Mouse (Mus musculus): ENCODE data around the gene Prlr.

The Prlr gene

DNA sequence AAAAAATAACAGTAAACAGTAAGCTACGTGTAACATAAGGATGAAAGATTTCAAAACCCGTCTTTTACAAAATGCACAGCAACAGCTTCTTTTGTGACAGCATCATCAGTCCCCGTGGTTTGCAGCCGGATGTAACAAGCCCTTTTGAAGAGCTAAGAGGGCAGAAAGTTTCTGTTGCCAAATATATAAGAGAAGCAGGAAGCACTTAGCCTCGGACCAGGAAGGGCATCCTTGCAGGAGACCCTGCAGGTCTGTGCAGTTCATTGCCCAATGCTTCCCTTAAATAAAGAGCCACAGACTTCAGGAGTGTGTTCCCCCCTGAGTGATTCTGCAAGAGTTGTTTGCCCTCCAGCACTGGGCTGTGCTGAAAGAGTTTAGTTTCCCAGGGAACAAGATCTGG, 58.9 kb downstream of the Prlr start:
- no peak for DNase-seq (ENCODE audit: low spot score)

DNA sequence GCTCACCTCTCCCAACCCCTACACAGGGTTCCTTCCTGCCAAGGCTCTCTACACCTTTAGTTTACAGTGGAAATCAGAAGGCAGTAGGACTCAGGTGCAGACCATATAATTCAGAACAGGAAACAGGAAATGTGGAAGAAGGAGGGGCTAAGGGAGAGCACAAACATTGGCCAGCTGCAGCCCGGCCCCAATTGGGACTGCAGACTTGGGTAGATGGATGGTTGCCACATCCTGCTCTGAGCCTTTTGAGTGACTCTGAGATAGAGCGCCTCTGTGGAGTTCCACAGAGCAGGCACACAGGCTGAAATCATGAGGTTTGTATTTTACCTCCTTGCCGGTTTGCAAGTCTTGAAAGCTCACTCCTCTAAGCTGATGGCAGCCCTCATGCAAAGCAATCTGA, 59.8 kb downstream of the Prlr start:
- no peak for DNase-seq (ENCODE audit: low spot score)

DNA sequence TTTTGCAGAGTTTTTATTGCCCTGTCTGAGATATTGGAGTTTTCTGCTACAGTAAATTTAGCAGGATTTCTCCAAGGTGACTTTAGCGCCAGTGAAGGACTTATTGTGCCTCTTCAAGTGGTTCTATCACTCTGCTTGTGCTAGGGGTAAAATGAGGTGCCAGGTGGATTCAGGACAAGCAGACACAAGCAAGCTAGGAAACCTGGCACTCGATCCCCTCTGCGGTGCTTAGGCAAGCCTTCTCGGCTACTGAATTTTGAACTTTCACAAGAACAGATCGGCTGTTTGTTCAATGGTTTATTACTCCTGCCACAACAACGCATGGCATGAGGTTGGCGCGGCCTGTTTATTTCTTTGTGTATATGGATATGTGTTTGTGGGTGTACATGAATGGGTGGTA, 61.4 kb downstream of the Prlr start:
- DNase-seq (ENCODE audit: low spot score), result no peak

DNA sequence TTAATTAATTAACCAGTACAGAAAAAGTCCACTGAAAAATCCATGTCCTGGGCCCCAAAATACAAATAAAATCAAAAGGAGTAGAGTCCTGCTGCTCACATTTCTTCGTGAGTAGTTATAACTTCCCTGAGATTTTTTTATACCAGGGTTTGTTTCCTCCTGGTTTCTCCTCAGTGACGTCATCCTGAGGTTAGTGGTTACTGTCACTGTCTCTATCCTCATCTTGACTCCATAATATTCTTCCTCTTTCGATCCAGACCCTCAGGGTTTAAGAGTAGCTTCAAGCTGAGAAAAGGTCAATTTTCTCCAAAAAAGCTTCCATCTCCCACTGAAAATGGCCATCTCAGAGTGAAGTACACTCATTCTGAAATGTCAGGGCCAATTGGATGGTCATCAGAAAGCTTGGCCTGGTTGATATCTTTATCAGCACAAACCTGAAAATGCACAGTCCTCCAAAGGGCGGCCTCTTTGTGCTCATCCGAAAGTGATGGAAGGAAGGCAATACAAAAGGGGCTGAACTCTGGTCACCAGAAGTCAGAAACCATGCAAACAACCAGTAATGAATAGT, 63.3 kb downstream of the Prlr start:
- no peak for DNase-seq (ENCODE audit: low spot score)

GRCm38 (mm10) chr15:10242250-10242649, 65.2 kb downstream of the Prlr start:
- DNase-seq (ENCODE audit: low spot score), result no peak

DNA sequence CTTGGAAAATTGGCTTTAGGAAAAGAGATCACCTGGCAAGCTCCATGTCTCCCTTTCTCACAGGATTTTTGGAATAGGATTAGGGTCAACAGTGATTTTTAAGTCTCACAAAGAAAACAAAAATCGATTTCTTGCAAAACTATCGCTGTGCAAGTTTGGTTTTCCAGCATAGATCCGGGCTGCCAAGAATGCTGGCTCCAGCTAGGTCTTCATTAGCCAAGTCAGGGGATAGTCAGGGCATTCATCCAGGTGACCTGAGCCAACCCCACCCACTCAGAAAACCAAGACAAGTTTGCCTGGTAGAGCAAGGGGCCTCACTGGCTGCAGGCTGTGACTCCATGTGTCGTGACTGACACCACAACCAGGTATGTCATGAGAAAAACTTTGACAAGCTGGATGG, 72.2 kb downstream of the Prlr start:
- no peak for DNase-seq (ENCODE audit: low spot score)

- DNase-seq (ENCODE audit: low spot score), result no peak
Measured at GRCm38 (mm10) chr15:10250784-10251183, 73.7 kb downstream of the Prlr start.

DNA sequence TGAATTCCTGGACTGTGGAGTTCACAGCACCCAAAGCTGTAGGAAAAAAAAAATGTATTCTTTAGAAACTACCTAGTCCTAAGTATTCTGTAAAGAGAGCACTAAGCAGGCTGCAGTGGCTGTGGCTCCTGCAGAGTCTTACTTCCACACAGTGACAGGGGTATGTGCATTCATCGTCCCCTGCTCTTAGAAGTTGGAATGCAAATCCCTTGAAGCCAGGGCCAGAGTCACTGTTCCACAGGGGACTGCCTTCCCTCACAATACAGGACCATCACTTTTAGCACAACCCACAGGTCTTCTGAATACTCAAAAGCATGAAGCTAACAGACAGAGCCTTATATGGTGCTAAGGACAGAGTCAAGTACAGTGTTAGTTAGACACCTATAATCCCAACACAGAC, 75.5 kb downstream of the Prlr start:
- no peak for DNase-seq (ENCODE audit: low spot score)

DNA sequence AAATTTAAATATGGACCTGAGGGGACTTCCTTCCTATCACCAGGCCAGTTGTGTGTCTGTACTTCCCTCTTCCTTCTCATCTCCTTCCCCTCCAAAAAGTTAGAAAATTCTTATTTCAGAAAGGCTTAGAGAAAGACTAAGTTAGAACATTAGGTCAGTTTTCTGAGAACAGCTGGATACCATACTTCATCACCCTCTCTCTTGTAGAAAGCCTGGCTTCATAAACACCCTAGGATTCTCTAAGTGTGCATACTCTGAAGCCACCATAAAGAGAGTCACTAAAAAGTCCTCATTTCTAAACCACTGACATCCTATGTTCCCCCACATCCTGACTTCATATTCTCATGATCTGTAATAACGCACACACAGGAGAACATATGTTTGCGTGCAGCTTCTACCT, 85.2 kb downstream of the Prlr start:
- no peak for DNase-seq (ENCODE audit: low spot score)

GRCm38 (mm10) chr15:10262641-10263040, 85.6 kb downstream of the Prlr start:
- no peak for DNase-seq (ENCODE audit: low spot score)

DNA sequence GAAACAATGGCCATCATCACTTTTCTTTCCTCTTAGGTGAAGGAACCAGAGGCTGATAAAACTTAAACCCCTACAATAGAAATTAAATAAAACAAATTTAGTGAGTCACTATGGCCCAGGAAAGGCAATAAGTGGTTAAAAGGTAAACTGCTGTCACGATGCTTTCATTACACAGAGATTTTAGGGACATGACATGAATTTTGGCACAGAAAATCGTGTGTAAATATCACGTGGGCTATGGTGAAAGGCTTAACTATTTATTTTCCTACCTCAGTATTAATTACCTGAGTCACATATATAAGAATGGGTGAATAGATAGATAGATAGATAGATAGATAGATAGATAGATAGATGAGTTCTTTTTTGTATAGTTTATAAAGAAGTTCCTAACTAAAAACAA, 86.4 kb downstream of the Prlr start:
- DNase-seq (ENCODE audit: low spot score), result no peak

DNA sequence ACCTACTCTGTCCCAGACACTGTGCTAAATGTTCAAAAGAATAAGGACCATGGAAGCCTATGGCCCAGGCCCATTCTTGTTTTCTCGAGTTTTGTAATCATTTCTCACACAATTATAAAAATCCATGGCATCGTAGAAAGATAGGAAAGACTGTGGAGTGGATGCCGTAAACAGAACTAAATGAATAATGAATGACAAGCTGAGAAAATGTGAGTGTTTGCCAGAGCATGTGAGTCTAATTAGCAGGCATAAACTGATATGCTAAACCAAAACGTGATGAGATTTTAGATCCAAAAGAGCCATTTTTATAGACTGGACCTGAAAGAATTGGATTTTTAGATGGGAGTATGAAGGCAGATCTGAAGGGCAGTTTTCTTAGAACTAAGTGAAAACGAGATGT, 87.8 kb downstream of the Prlr start:
- DNase-seq (ENCODE audit: low spot score), result no peak

DNA sequence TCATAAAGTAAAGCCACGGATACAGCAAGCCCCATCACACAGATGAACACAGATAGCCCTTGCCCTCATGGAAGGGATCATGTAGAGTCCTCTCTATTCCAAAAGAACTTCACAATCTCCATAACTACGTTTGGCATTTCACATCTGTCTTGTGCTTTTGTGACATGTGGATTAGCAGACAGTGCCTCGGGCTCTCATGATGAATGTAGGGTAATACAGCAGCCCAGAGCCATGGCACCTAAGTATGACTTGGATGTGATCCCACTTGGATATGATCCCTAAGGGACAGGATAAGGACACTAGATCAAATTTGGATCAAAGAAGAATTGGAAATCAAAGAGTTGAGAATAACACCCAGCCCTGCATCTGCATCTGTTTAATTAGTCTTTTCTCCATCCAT, 90.2 kb downstream of the Prlr start:
- peak; percentile 3 for DNase-seq (ENCODE audit: low spot score)

- DNase-seq (ENCODE audit: low spot score), result no peak
Measured at GRCm38 (mm10) chr15:10276386-10276785, 99.3 kb downstream of the Prlr start.

- DNase-seq (ENCODE audit: low spot score), result no peak
Measured at GRCm38 (mm10) chr15:10277461-10277860, 100.4 kb downstream of the Prlr start.

GRCm38 (mm10) chr15:10281546-10281945, 104.5 kb downstream of the Prlr start:
- DNase-seq (ENCODE audit: low spot score), result no peak

- no peak for DNase-seq (ENCODE audit: low spot score)
Measured at GRCm38 (mm10) chr15:10283661-10284060, 106.6 kb downstream of the Prlr start.

GRCm38 (mm10) chr15:10296570-10296969, 119.5 kb downstream of the Prlr start:
- DNase-seq (ENCODE audit: low spot score), result no peak

- no peak for DNase-seq (ENCODE audit: low spot score)
Measured at GRCm38 (mm10) chr15:10298058-10298457, 121.0 kb downstream of the Prlr start.

DNA sequence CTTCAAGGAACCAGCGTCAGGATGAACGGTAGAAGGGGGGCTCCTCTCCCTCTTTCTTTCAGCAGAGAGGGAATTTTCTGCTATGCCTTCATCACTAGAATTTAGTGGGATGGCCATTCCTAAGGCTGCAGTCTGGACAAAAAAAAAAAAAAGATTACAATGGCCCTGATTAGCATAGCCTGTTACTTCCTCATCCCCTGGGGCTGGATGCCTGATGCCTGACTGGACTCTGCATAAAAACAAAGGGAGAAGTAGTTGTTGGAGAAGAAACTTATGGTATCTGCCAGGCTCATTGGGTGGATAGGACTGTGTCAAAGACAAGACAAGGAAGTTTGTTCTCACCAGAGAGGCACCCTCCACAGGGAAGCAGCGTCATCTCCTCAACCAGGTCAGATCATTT, 122.4 kb downstream of the Prlr start:
- no peak for DNase-seq (ENCODE audit: low spot score)

GRCm38 (mm10) chr15:10306461-10306860, 129.4 kb downstream of the Prlr start:
- DNase-seq (ENCODE audit: low spot score), result no peak

GRCm38 (mm10) chr15:10311826-10312225, 134.8 kb downstream of the Prlr start:
- DNase-seq (ENCODE audit: low spot score), result no peak

DNA sequence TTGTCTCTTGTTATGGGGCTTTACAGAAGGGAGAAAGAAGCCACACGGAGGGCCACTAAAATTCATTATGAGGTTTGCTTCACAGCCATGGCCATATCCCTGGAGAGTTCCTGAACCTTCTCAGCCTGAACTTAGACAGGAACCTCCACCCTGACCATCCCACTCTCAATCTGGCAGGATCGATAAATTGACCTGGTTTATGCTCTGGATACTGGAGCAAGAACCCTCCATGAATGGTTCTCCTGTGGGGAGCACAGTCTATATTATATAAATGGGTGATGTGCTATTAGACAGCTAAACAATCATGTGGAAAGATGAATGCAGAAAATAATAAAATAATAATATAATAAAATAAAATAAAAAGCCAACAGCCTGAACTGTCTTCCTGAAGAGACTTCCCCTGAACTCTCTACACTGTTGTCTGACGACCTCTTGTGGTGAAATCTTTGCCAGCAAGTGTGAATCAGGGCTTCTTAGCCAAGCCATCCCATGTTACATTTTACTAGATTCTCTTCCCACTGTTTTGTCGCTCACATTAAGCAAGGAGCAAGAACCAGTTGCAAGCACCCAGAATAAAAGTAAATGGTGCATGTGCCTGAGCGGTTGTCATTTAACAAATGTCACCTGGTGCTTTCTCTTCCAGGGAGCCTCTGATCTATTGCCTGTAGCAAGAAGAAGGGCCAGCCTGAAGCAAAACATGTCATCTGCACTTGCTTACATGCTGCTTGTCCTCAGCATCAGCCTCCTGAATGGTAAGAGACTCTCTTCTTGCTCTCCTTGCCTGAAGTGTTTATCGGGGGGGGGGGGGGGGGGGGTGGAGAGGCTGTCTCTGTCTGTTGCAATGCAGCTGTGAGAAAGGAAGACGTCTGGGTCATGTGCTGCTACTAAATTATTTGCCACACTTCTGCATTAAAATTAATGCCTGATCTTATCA, 136.8 kb downstream of the Prlr start:
- DNase-seq (ENCODE audit: low spot score), result peak; percentile 69

GRCm38 (mm10) chr15:10325080-10325479, 148.0 kb downstream of the Prlr start, which contains the start of gene Gm21973:
Gene Gm21973, plus strand, starts transcription at chr15:10325380.
- DNase-seq (ENCODE audit: low spot score), result no peak
